Mouse (Mus musculus) midbrain, embryonic 14.5 days (tissue): ENCODE measurements around the gene Cited1. TPM values are rescaled to one million over a fixed set of nuclear protein-coding genes. Genes with fewer than 3 reads are reported as not detected.
"Not testable (repeated sequence)": the region's sequence is repeated elsewhere in the genome, so short reads cannot be mapped to it uniquely, and the experiment has no call there.

ENCODE experiments used
- ATAC-seq: fragments of 200-750 bp; cut with Nextera tagmentation; 2 replicates; pipeline ENCODE4 v1.8.0; 2017; ENCODE audit warnings: moderate number of reproducible peaks, moderate library complexity; ENCODE audit not compliant: low FRiP score, low TSS enrichment
- DNase-seq: peaks from one replicate; pipeline ENCODE4 v3.0.0-alpha.2; 2015
- H3K27ac ChIP-seq: fragments of 300-500 bp; sonication (generic); replicated peaks from 2 replicates; pipeline ENCODE4 v1.5.1; 2014; ENCODE audit warnings: mild to moderate bottlenecking, low read depth, low read length, moderate library complexity
- H3K27me3 ChIP-seq: fragments of 300-500 bp; sonication (generic); 2 replicates; pipeline ENCODE4 v1.6.1; 2014; ENCODE audit warnings: low read length, control low read depth, mixed read lengths; ENCODE audit not compliant: control insufficient read depth, insufficient read depth
- H3K36me3 ChIP-seq: fragments of 300-500 bp; sonication (generic); 2 replicates; pipeline ENCODE4 v1.6.1; 2014; ENCODE audit warnings: low read length, control low read depth; ENCODE audit not compliant: control insufficient read depth, insufficient read depth
- H3K4me1 ChIP-seq: fragments of 300-500 bp; sonication (generic); 2 replicates; pipeline ENCODE4 v1.6.1; 2014; ENCODE audit warnings: mild to moderate bottlenecking, antibody characterized with exemption, low read length, control low read depth; ENCODE audit not compliant: control insufficient read depth, insufficient read depth
- H3K4me2 ChIP-seq: fragments of 300-500 bp; sonication (generic); 2 replicates; pipeline ENCODE4 v1.6.1; 2014; ENCODE audit warnings: mild to moderate bottlenecking, low read length, moderate library complexity
- H3K4me3 ChIP-seq: fragments of 300-500 bp; sonication (generic); replicated peaks from 2 replicates; pipeline ENCODE4 v1.5.1; 2014; ENCODE audit warnings: low read depth, low read length
- H3K9ac ChIP-seq: fragments of 300-500 bp; sonication (generic); replicated peaks from 2 replicates; pipeline ENCODE4 v1.6.1; 2014; ENCODE audit warnings: mild to moderate bottlenecking, low read length, moderate library complexity
- H3K9me3 ChIP-seq: fragments of 300-500 bp; sonication (generic); 2 replicates; pipeline ENCODE4 v1.6.1; 2016; ENCODE audit warnings: low read length, control low read depth, mixed read lengths; ENCODE audit not compliant: control insufficient read depth
- WGBS: fragments of 180-500 bp; shearing (Covaris S2); extraction: QIAGEN DNeasy Blood & Tissue Kit; methylation state at CpG from one replicate; pipeline ENCODE4 v1.1.7; 2014; 5-methylcytosine and 5-hydroxymethylcytosine counted together
- microRNA-seq: library from miRNA; unstranded; fragments of <30 nt; microRNA quantifications from one replicate; pipeline ENCODE4, GENCODE M21; 2016
- polyA plus RNA-seq: library from polyadenylated mRNA; unstranded; fragments of >200 nt; fragmentation: Nextera tagmentation; extraction: Ambion mirVana; gene quantifications from 2 replicates; pipeline ENCODE4 v1.2.1, GENCODE M21; 2014

Cited1 gene
- polyA plus RNA-seq, 1 experiment from 2014 or later, result 9.9 TPM

DNA sequence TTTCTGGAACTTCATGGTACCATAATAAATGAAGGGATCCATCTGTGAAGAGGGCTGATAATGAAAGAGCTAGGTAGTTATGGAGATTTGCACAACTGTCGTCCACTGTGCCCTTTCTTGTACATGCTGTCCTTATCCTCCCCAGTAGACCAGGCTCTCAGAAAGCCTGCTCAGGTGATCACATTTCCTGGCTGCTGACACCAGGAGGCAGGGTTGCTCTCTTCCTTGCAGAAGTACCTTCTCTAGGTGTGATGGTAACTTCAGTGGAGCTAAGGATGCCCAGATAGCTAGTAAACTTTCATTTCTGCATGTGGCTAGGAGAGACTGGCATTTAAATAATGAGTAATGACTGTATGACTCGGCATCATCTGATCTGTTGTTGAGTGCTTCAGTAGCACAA, 7.6 kb downstream of the Cited1 start:
- WGBS, result 68% methylated on average over 2 of the region's 2 CpGs
- peaks cover 8% of the 10 kb centered on the region for H3K27me3 ChIP-seq
- H3K4me1 ChIP-seq, result no peaks in the 10 kb centered on the region
- no peak overlapping the region for H3K27ac ChIP-seq
- no peak overlapping the region for H3K9ac ChIP-seq
- H3K36me3 ChIP-seq, result no peaks in the 10 kb centered on the region
- H3K4me2 ChIP-seq, result no peak overlapping the region
- ATAC-seq (no peak), DNase-seq (no peak)
- H3K9me3 ChIP-seq, result no peaks in the 10 kb centered on the region
- no peak overlapping the region for H3K4me3 ChIP-seq

DNA sequence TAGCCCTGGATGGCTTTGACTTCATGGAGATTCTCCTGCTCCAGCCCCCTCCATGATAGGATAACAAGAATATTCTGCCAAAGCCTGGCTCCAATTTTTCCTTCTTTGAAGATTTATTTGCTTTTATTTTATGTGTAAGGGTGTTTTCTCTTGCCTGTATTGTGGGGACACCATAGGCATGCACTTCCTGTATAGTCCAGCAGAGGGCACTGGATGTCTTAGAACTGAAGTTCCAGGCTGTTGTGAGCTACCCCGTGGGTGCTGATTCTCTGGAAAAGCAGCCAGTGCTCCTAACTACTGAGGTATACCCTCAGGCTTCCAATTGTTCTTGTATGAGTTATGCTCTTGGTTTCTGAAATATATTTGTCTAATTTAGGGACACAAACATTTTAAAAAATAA, 32.9 kb downstream of the Cited1 start:
- Histone ChIP-seq H3K4me3 (no peak overlapping the region), H3K27me3 (no peaks in the 10 kb centered on the region), H3K4me2 (no peak overlapping the region), H3K36me3 (no peaks in the 10 kb centered on the region), H3K4me1 (no peaks in the 10 kb centered on the region), H3K9me3 (no peaks in the 10 kb centered on the region), H3K27ac (no peak overlapping the region), H3K9ac (no peak overlapping the region)
- DNase-seq, result peak; percentile 58
- ATAC-seq, result no peak
- WGBS, result 13% methylated on average over 1 of the region's 1 CpGs

GRCm38 (mm10) chrX:102215356-102215755, 36.6 kb downstream of the Cited1 start:
- H3K9me3 ChIP-seq, ATAC-seq, H3K27ac ChIP-seq, H3K36me3 ChIP-seq, H3K9ac ChIP-seq, H3K4me3 ChIP-seq, H3K4me2 ChIP-seq, H3K27me3 ChIP-seq, H3K4me1 ChIP-seq: not testable (repeated sequence)
- 49% methylated on average over 9 of the region's 9 CpGs for WGBS
- peak; percentile 8 for DNase-seq

Small RNAs within 50 kb of the gene (microRNA-seq; reads per million reads assigned to microRNA genes)
- not detected for gene Gm26318

Other genes starting within 250 kb of the Cited1 start
- gene Rtl5, start 180.9 kb downstream of the Cited1 start, polyA plus RNA-seq, result 4.9 and 8.1 TPM in 2 replicates
- 60.6 and 76.6 TPM in 2 replicates for gene Pin4, start 132.7 kb downstream of the Cited1 start, polyA plus RNA-seq
- 1.3 and 3.4 TPM in 2 replicates for gene Ercc6l, start 95.1 kb downstream of the Cited1 start, polyA plus RNA-seq
- 488 and 497 TPM in 2 replicates for gene Rps4x, start 62.8 kb downstream of the Cited1 start, polyA plus RNA-seq